Mouse (Mus musculus) MEL (cell line): ENCODE results near the gene Vegfa. TPM values are rescaled to one million over a fixed set of nuclear protein-coding genes. Genes with fewer than 3 reads are reported as not detected.

Experiments
- DNase-seq: peaks from one replicate; pipeline ENCODE4 v3.0.0; 2011; ENCODE audit warnings: low read depth, low spot score
- H3K27ac ChIP-seq: 2 replicates; pipeline ENCODE4 v1.5.1; 2012; ENCODE audit warnings: low read depth, mild to moderate bottlenecking, control low read depth, low read length, moderate library complexity; ENCODE audit not compliant: control insufficient read depth
- H3K27me3 ChIP-seq, 2 experiments: fragments of 150-350 bp in 1 of 2; sonication (generic) in 1 of 2; 2 replicates each; pipeline ENCODE4 v1.6.1; 2012; ENCODE audit warnings: low read length in 2 of 2, mild to moderate bottlenecking in 2 of 2, improper control_type of control experiment in 1 of 2, moderate library complexity in 1 of 2; ENCODE audit not compliant: insufficient read depth in 2 of 2, control insufficient read depth in 1 of 2
- H3K36me3 ChIP-seq, 2 experiments: 2 replicates each; pipeline ENCODE4 v1.6.1; 2012 to 2014; ENCODE audit warnings: low read length in 2 of 2, improper control_type of control experiment in 1 of 2, inconsistent platforms in 1 of 2, mild to moderate bottlenecking in 1 of 2; ENCODE audit not compliant: insufficient read depth in 2 of 2, control insufficient read depth in 1 of 2
- H3K4me1 ChIP-seq, 2 experiments: fragments of 150-350 bp in 1 of 2; sonication (generic) in 1 of 2; 2 replicates each; pipeline ENCODE4 v1.6.1; 2012; ENCODE audit warnings: low read length in 2 of 2, improper control_type of control experiment in 1 of 2, mild to moderate bottlenecking in 1 of 2; ENCODE audit not compliant: insufficient read depth in 2 of 2, control insufficient read depth in 1 of 2
- H3K4me3 ChIP-seq, 2 experiments: fragments of 150-350 bp in 1 of 2; sonication (generic) in 1 of 2; 2 replicates each; pipeline ENCODE4 v1.5.1; 2012; ENCODE audit warnings: low read depth in 2 of 2, low read length in 2 of 2, mild to moderate bottlenecking in 2 of 2, moderate library complexity in 2 of 2, control low read depth in 1 of 2, improper control_type of control experiment in 1 of 2; ENCODE audit not compliant: control insufficient read depth in 1 of 2, insufficient read depth in 1 of 2
- H3K79me2 ChIP-seq: 2 replicates; pipeline ENCODE4 v1.6.1; 2012; ENCODE audit warnings: mild to moderate bottlenecking, low read length, moderate library complexity; ENCODE audit not compliant: control insufficient read depth, poor library complexity, insufficient read depth
- H3K9ac ChIP-seq: 2 replicates; pipeline ENCODE4 v1.6.1; 2012; ENCODE audit warnings: low read depth, mild to moderate bottlenecking, control low read depth, low read length, moderate library complexity; ENCODE audit not compliant: control insufficient read depth, poor library complexity, severe bottlenecking
- H3K9me3 ChIP-seq: fragments of 150-350 bp; sonication (generic); replicated peaks from 2 replicates; pipeline ENCODE4 v1.6.1; 2012; ENCODE audit warnings: mild to moderate bottlenecking, low read length, improper control_type of control experiment, moderate library complexity; ENCODE audit not compliant: insufficient read depth
- BHLHE40 ChIP-seq: IDR thresholded peaks from 2 replicates; pipeline ENCODE4 v1.6.1; 2012; ENCODE audit warnings: low read depth, mild to moderate bottlenecking, inconsistent platforms, low read length, improper control_type of control experiment, borderline replicate concordance
- CHD1 ChIP-seq: IDR thresholded peaks from 2 replicates; pipeline ENCODE4 v1.6.1; 2012; ENCODE audit warnings: low read depth, mild to moderate bottlenecking, inconsistent platforms, low read length, improper control_type of control experiment
- CHD2 ChIP-seq: IDR thresholded peaks from 2 replicates; pipeline ENCODE4 v1.6.1; 2011; ENCODE audit warnings: low read length, improper control_type of control experiment
- CTCF ChIP-seq, 3 experiments: IDR thresholded peaks in 2 of 3; conservative IDR thresholded peaks in 1 of 3; 2 replicates each; pipeline ENCODE4 v1.5.1; 2011 to 2012; ENCODE audit warnings: low read length in 3 of 3, low read depth in 2 of 3, mild to moderate bottlenecking in 2 of 3, improper control_type of control experiment in 1 of 3, inconsistent platforms in 1 of 3, mixed read lengths in 1 of 3, moderate library complexity in 1 of 3; ENCODE audit not compliant: control insufficient read depth in 1 of 3, insufficient read depth in 1 of 3, poor library complexity in 1 of 3, severe bottlenecking in 1 of 3
- EP300 ChIP-seq, 2 experiments: IDR thresholded peaks; 2 replicates each; pipeline ENCODE4 v1.6.1; 2011; ENCODE audit warnings: improper control_type of control experiment in 2 of 2, low read length in 2 of 2, low read depth in 1 of 2, mild to moderate bottlenecking in 1 of 2
- ETS1 ChIP-seq: IDR thresholded peaks from 2 replicates; pipeline ENCODE4 v1.6.1; 2012; ENCODE audit warnings: low read depth, mild to moderate bottlenecking, inconsistent platforms, low read length, improper control_type of control experiment, moderate library complexity
- GABPA ChIP-seq: IDR thresholded peaks from 2 replicates; pipeline ENCODE4 v1.6.1; 2012; ENCODE audit warnings: low read depth, mild to moderate bottlenecking, inconsistent platforms, low read length, improper control_type of control experiment, moderate library complexity
- GATA1 ChIP-seq: IDR thresholded peaks from 2 replicates; pipeline ENCODE4 v1.6.1; 2011; ENCODE audit warnings: low read depth, low read length, improper control_type of control experiment
- JUND ChIP-seq: IDR thresholded peaks from 2 replicates; pipeline ENCODE4 v1.6.1; 2011; ENCODE audit warnings: low read depth, mild to moderate bottlenecking, improper control_type of control experiment, low read length
- KAT2A ChIP-seq: conservative IDR thresholded peaks from 2 replicates; pipeline ENCODE4 v1.6.1; 2012; ENCODE audit warnings: low read depth, low read length, improper control_type of control experiment, inconsistent platforms
- MAFK ChIP-seq: IDR thresholded peaks from 2 replicates; pipeline ENCODE4 v1.6.1; 2011; ENCODE audit warnings: low read depth, mild to moderate bottlenecking, low read length, improper control_type of control experiment, borderline replicate concordance
- MAZ ChIP-seq: IDR thresholded peaks from 2 replicates; pipeline ENCODE4 v1.6.1; 2012; ENCODE audit warnings: low read depth, mild to moderate bottlenecking, inconsistent platforms, low read length, improper control_type of control experiment
- MEF2A ChIP-seq: IDR thresholded peaks from 2 replicates; pipeline ENCODE4 v1.6.1; 2014; ENCODE audit warnings: low read depth, mild to moderate bottlenecking, inconsistent platforms, low read length, improper control_type of control experiment; ENCODE audit not compliant: poor library complexity, insufficient replicate concordance, severe bottlenecking; ENCODE audit errors: extremely low read depth
- MYC ChIP-seq: IDR thresholded peaks from 2 replicates; pipeline ENCODE4 v1.6.1; 2011; ENCODE audit warnings: low read depth, mild to moderate bottlenecking, low read length, improper control_type of control experiment, moderate library complexity
- POLR2A ChIP-seq, 2 experiments: IDR thresholded peaks; 2 replicates each; pipeline ENCODE4 v1.6.1; 2011 to 2012; ENCODE audit warnings: low read length in 2 of 2, mild to moderate bottlenecking in 2 of 2, control low read depth in 1 of 2, improper control_type of control experiment in 1 of 2, low read depth in 1 of 2, moderate library complexity in 1 of 2; ENCODE audit not compliant: control insufficient read depth in 1 of 2, insufficient read depth in 1 of 2, poor library complexity in 1 of 2
- SMC3 ChIP-seq: IDR thresholded peaks from 2 replicates; pipeline ENCODE4 v1.6.1; 2011; ENCODE audit warnings: low read depth, low read length, improper control_type of control experiment
- USF2 ChIP-seq, 2 experiments: IDR thresholded peaks; 2 replicates each; pipeline ENCODE4 v1.6.1; 2011 to 2012; ENCODE audit warnings: improper control_type of control experiment in 2 of 2, low read length in 2 of 2, borderline replicate concordance in 1 of 2, inconsistent platforms in 1 of 2, low read depth in 1 of 2, mild to moderate bottlenecking in 1 of 2; ENCODE audit not compliant: insufficient read depth in 1 of 2
- ZMIZ1 ChIP-seq: IDR thresholded peaks from 2 replicates; pipeline ENCODE4 v1.6.1; 2012; ENCODE audit warnings: low read depth, mild to moderate bottlenecking, inconsistent platforms, low read length, improper control_type of control experiment, moderate library complexity
- polyA plus RNA-seq, 2 experiments: library from polyadenylated mRNA; stranded (reverse) in 1 of 2; unstranded in 1 of 2; fragments of >175 nt in 1 of 2; fragments of >200 nt in 1 of 2; gene quantifications; 2 replicates each; pipeline versions ENCODE4 v1.2.1 to v1.2.4; 2012; ENCODE audit warnings: low replicate concordance in 2 of 2, low read depth in 1 of 2; ENCODE audit not compliant: insufficient read length in 2 of 2, insufficient read depth in 1 of 2, missing spikeins in 1 of 2
- total RNA-seq: library from RNA; depleted of rRNA; stranded (reverse); fragments of 300-350 nt; gene quantifications from 2 replicates; pipeline ENCODE4 v1.2.3, GENCODE M21; 2012

Gene Vegfa
- total and polyA plus RNA-seq, 3 experiments = 16.1 to 38.6 TPM; not detected in 1

DNA sequence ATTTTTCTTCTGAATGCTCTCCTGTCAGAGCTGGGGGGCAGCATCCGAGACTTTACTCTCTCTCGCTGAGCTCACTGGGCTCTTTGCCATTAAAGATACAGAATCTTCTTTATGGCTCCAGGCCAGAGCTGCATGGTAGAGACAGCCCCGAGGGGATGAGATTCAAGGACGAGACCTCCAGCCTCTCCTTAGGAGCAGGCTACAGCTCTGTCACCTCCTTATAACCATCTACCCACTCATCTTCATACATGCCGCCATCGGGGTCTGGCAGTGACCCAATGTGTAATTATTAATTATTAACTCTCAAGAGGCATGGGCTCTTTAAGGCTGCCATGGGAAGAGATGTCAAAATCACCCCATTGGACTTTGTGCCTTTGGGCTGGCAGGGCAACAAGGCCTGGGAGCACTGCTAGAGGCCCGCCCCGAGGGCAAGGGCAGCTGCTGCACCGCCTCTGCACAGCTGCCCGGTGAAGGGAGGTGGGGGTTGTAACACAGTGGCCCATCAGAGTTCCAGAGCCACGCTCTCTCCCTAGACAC, 37.8 kb downstream of the Vegfa start:
- no peak overlapping the region for H3K27ac ChIP-seq

DNA sequence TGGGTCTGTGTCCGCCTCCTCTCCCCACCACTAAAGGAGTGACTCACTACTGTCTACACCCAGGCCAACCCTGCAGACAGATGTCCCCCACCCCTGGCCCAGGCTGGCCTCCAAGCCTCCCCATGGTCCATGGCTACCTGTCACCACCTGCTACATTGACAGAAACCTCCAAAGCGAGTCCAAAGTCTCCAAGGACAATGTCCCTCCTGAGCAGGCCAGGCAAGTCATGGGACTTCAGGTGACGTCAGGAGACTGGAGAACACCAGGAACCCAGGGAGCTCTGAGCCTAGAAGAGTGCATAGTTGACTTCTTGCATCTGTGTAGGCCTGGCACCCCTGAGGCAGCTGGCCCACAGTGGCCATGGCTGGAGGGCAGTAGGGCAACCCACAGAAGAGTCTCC, 45.3 kb downstream of the Vegfa start:
- H3K4me1 ChIP-seq = no peaks in the 10 kb centered on the region
- H3K79me2 ChIP-seq = no peaks in the 10 kb centered on the region
- no peaks in the 10 kb centered on the region for H3K36me3 ChIP-seq
- H3K4me3 ChIP-seq = no peak overlapping the region
- H3K9me3 ChIP-seq = no peaks in the 10 kb centered on the region
- H3K27ac ChIP-seq = no peak overlapping the region
- TF ChIP-seq GATA1 (no peak), BHLHE40 (no peak), ETS1 (no peak)
- DNase-seq = no peak
- peaks cover 0 to under 1% of the 10 kb centered on the region in 2 experiments; a peak in 1 of 4 replicates for H3K27me3 ChIP-seq
- no peak overlapping the region for H3K9ac ChIP-seq

More for the DNA sequence above, 37.8 kb downstream of the Vegfa start:
- Histone ChIP-seq H3K79me2 (no peaks in the 10 kb centered on the region), H3K9me3 (no peaks in the 10 kb centered on the region), H3K4me1 (no peaks in the 10 kb centered on the region)
- TF ChIP-seq CHD1 = no peak
- no peak for TF ChIP-seq MEF2A
- TF ChIP-seq MAZ = no peak
- no peak for TF ChIP-seq EP300 (IDR thresholded peaks at IDR 0.05; ENCODE audit: low read depth in 1 of 2, low read length in 2 of 2)
- TF ChIP-seq CTCF (IDR thresholded peaks at IDR 0.05 in 2 of 3, conservative IDR thresholded peaks at IDR 0.05 in 1 of 3; ENCODE audit: control insufficient read depth in 1 of 3, insufficient read depth in 1 of 3, low read depth in 2 of 3, low read length in 3 of 3, poor library complexity in 1 of 3, severe bottlenecking in 1 of 3) = no peak
- no peak for TF ChIP-seq GATA1
- no peak for TF ChIP-seq ETS1
- TF ChIP-seq JUND = no peak
- no peak for TF ChIP-seq KAT2A
- TF ChIP-seq BHLHE40 = no peak
- no peak for TF ChIP-seq USF2 (IDR thresholded peaks at IDR 0.05; ENCODE audit: borderline replicate concordance in 1 of 2, insufficient read depth in 1 of 2, low read depth in 1 of 2, low read length in 2 of 2)
- TF ChIP-seq GABPA = no peak
- no peak for TF ChIP-seq MYC
- TF ChIP-seq ZMIZ1 = no peak
- no peak for TF ChIP-seq CHD2
- TF ChIP-seq SMC3 = no peak
- no peak for TF ChIP-seq POLR2A (IDR thresholded peaks at IDR 0.05; ENCODE audit: control insufficient read depth in 1 of 2, insufficient read depth in 1 of 2, low read depth in 1 of 2, low read length in 2 of 2, poor library complexity in 1 of 2)
- TF ChIP-seq MAFK = no peak
- TF ChIP-seq, all 39 proteins: peak for 0
- no peaks in the 10 kb centered on the region for H3K36me3 ChIP-seq
- DNase-seq = no peak
- no peak overlapping the region for H3K9ac ChIP-seq
- H3K4me3 ChIP-seq = no peak overlapping the region
- peaks cover 0 to 2% of the 10 kb centered on the region in 2 experiments; a peak in 2 of 4 replicates for H3K27me3 ChIP-seq
